Mouse (Mus musculus) spleen, adult 12 weeks (tissue): ENCODE measurements at regions not wholly inside any gene's neighbourhood (a gene's known extent, or its start where the extent isn't known, plus 50 kb on each side); places are given as distances from the start of the nearest gene placed in this dataset.

Experiments used
- DNase-seq: peaks from one replicate; pipeline ENCODE4 v3.0.0; 2022; ENCODE audit warnings: low spot score

GRCm38 (mm10) chr7:145135971-145136370 lies 71.9 kb downstream of the 1810010D01Rik start:
- no peak for DNase-seq

GRCm38 (mm10) chr7:145132506-145132905 lies 75.4 kb downstream of the 1810010D01Rik start:
- no peak for DNase-seq

GRCm38 (mm10) chr7:145131438-145132159 lies 76.3 kb downstream of the 1810010D01Rik start:
- no peak for DNase-seq

GRCm38 (mm10) chr7:145129971-145130370 lies 77.9 kb downstream of the 1810010D01Rik start:
- no peak for DNase-seq

- DNase-seq, result no peak
Observed at GRCm38 (mm10) chr7:145127661-145128060, 80.3 kb downstream of the 1810010D01Rik start.

GRCm38 (mm10) chr7:145127180-145127579 lies 80.7 kb downstream of the 1810010D01Rik start:
- DNase-seq, result no peak

GRCm38 (mm10) chr7:145123996-145124601 lies 83.8 kb downstream of the 1810010D01Rik start:
- no peak for DNase-seq

- DNase-seq, result no peak
Observed at GRCm38 (mm10) chr7:145122471-145122870, 85.4 kb downstream of the 1810010D01Rik start.

GRCm38 (mm10) chr7:145118406-145118805 lies 89.5 kb downstream of the 1810010D01Rik start:
- no peak for DNase-seq

GRCm38 (mm10) chr7:145114660-145115059 lies 93.3 kb downstream of the 1810010D01Rik start:
- DNase-seq, result no peak

- DNase-seq, result no peak
Observed at GRCm38 (mm10) chr7:145114145-145114544, 93.8 kb downstream of the 1810010D01Rik start.

GRCm38 (mm10) chr7:145112887-145113531 lies 94.9 kb downstream of the 1810010D01Rik start:
- no peak for DNase-seq

GRCm38 (mm10) chr7:145112146-145112830 lies 95.6 kb downstream of the 1810010D01Rik start:
- DNase-seq, result no peak

- peak; percentile 15 for DNase-seq
Observed at GRCm38 (mm10) chr7:145111252-145112131, 96.4 kb downstream of the 1810010D01Rik start.

- no peak for DNase-seq
Observed at GRCm38 (mm10) chr7:145110657-145111251, 97.2 kb downstream of the 1810010D01Rik start.

- DNase-seq, result no peak
Observed at GRCm38 (mm10) chr7:145110028-145110427, 97.9 kb downstream of the 1810010D01Rik start.

- DNase-seq, result no peak
Observed at GRCm38 (mm10) chr7:145109471-145109870, 98.4 kb downstream of the 1810010D01Rik start.

- no peak for DNase-seq
Observed at GRCm38 (mm10) chr7:145108994-145109393, 98.9 kb downstream of the 1810010D01Rik start.

- no peak for DNase-seq
Observed at GRCm38 (mm10) chr7:145107575-145108170, 100.2 kb downstream of the 1810010D01Rik start.

- no peak for DNase-seq
Observed at GRCm38 (mm10) chr7:145106494-145106849, 101.4 kb downstream of the 1810010D01Rik start.
